ENCODE assay signal across 8 mouse cellular contexts in the genomic region with DNA sequence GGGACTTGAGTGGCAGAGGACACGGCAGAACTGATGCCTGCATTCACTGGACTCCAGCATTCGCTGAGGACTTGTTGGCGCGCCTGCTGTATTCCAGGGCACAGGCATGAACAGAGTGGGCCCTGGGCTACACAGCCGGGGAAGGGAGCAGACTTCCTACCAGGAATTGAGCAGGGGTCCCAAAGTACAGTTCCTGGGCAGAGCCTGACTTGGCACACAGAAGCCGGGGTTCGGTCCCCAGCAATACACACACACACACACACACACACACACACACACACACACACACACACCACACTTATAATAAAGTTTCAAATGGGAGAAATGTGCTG. TPM values are rescaled to one million over a fixed set of nuclear protein-coding genes. Genes with fewer than 3 reads are reported as not detected.
DNase-seq lines count a peak whose midpoint lies in the region; ATAC-seq and TF ChIP-seq lines count a peak whose summit lies in the region.

No protein-coding gene starts in this region.

- no peak for ATAC-seq in erythroblast, adult 5-6 weeks (replicated peaks; ENCODE audit: low FRiP score, poor library complexity, severe bottlenecking)
- no peak; the same call in 1 of the 2 replicates for ATAC-seq in limb, embryonic 14.5 days (ENCODE audit: low FRiP score, low read depth)
- no peak for ATAC-seq in stomach, embryonic 15.5 days (ENCODE audit: insufficient read depth, low FRiP score, low read depth)

- H3K4me3 ChIP-seq in erythroblast, embryonic 14.5 days (replicated peaks), result peak overlapping the region; percentile 67
- H3K4me3 ChIP-seq in spleen, adult 2 months (ENCODE audit: extremely low read depth, insufficient read depth, insufficient read length), result peak overlapping the region; percentile 60
- peak overlapping the region; percentile 63 for H3K4me3 ChIP-seq in limb, embryonic 14.5 days (replicated peaks; ENCODE audit: low read length)
- H3K4me3 ChIP-seq in stomach, embryonic 15.5 days (replicated peaks), result peak overlapping the region; percentile 59

- DNase-seq in spleen, adult 2 months (ENCODE audit: low read depth in 1 of 2, low spot score in 2 of 2), result no peak
- DNase-seq in spleen, postnatal 10 days (ENCODE audit: low spot score in 2 of 2), result no peak
- no peak for DNase-seq in limb, embryonic 14.5 days (ENCODE audit: low spot score)
- DNase-seq in layer of hippocampus, postnatal 25 days (ENCODE audit: extremely low spot score in 1 of 2, low spot score in 1 of 2), result no peak
- DNase-seq in gastrocnemius, postnatal 10 days, result no peak

- H3K4me2 ChIP-seq in limb, embryonic 14.5 days (replicated peaks; ENCODE audit: low read depth, low read length, severe bottlenecking), result peak overlapping the region; percentile 79
- H3K4me2 ChIP-seq in stomach, embryonic 15.5 days, result peak overlapping the region; percentile 78

- 0 out of 2 replicates have a peak overlapping the region, but pooled peaks have one; percentile 17 for H3K27ac ChIP-seq in spleen, adult 2 months (ENCODE audit: insufficient read depth, low read length)
- H3K27ac ChIP-seq in limb, embryonic 14.5 days (replicated peaks; ENCODE audit: low read depth, low read length), result peak overlapping the region; percentile 65; the same call in 1 of the 2 replicates
- peak overlapping the region; percentile 49; the same call in 1 of the 2 replicates for H3K27ac ChIP-seq in stomach, embryonic 15.5 days

- TF ChIP-seq CTCF in spleen, adult 2 months (IDR thresholded peaks at IDR 0.05; ENCODE audit: extremely low read depth, insufficient read depth, insufficient read length, insufficient replicate concordance), result no peak

- H3K9ac ChIP-seq in limb, embryonic 14.5 days (ENCODE audit: low read depth, low read length, severe bottlenecking), result peak overlapping the region; percentile 69
- peak overlapping the region; percentile 13; the same call in 1 of the 2 replicates for H3K9ac ChIP-seq in stomach, embryonic 15.5 days

- WGBS in spleen, adult 2 months, result 3% methylated on average over 7 of the region's 7 CpGs
- WGBS in limb, embryonic 14.5 days, result 0% methylated on average over 7 of the region's 7 CpGs
- WGBS in stomach, embryonic 15.5 days, result 2% methylated on average over 6 of the region's 7 CpGs

- H3K9me3 ChIP-seq in erythroblast, embryonic 14.5 days (ENCODE audit: control insufficient read depth, low read length), result no peaks in the 10 kb centered on the region
- H3K9me3 ChIP-seq in limb, embryonic 14.5 days (ENCODE audit: control insufficient read depth, low read length), result no peaks in the 10 kb centered on the region
- no peaks in the 10 kb centered on the region for H3K9me3 ChIP-seq in stomach, embryonic 15.5 days

- H3K27me3 ChIP-seq in erythroblast, embryonic 14.5 days (ENCODE audit: control insufficient read depth), result no peaks in the 10 kb centered on the region; the same call in 1 of the 2 replicates
- H3K27me3 ChIP-seq in spleen, adult 2 months (ENCODE audit: control insufficient read depth, insufficient read depth, low read length), result no peaks in the 10 kb centered on the region; the same call in 1 of the 2 replicates
- H3K27me3 ChIP-seq in limb, embryonic 14.5 days (ENCODE audit: control insufficient read depth, insufficient read depth, low read length), result no peaks in the 10 kb centered on the region
- no peaks in the 10 kb centered on the region for H3K27me3 ChIP-seq in stomach, embryonic 15.5 days (replicated peaks)

- peaks cover 7% of the 10 kb centered on the region for H3K36me3 ChIP-seq in erythroblast, embryonic 14.5 days (ENCODE audit: control insufficient read depth)
- no peaks in the 10 kb centered on the region for H3K36me3 ChIP-seq in spleen, adult 2 months (ENCODE audit: control insufficient read depth, insufficient read depth, low read length)
- no peaks in the 10 kb centered on the region for H3K36me3 ChIP-seq in limb, embryonic 14.5 days (ENCODE audit: control insufficient read depth, insufficient read depth, low read length)
- H3K36me3 ChIP-seq in stomach, embryonic 15.5 days, result no peaks in the 10 kb centered on the region

- TF ChIP-seq POLR2A in spleen, adult 2 months (IDR thresholded peaks at IDR 0.05; ENCODE audit: low read depth, low read length), result no peak
- no peak for TF ChIP-seq POLR2A in limb, embryonic 14.5 days (IDR thresholded peaks at IDR 0.05; ENCODE audit: borderline replicate concordance, extremely low read depth, insufficient read depth, insufficient read length)

- peaks cover 83% of the 10 kb centered on the region for H3K4me1 ChIP-seq in erythroblast, embryonic 14.5 days (ENCODE audit: control insufficient read depth)
- peaks cover 8% of the 10 kb centered on the region; the same call in 1 of the 2 replicates for H3K4me1 ChIP-seq in spleen, adult 2 months (ENCODE audit: control insufficient read depth, insufficient read depth, insufficient read length)
- peaks cover 9% of the 10 kb centered on the region; the same call in 1 of the 2 replicates for H3K4me1 ChIP-seq in limb, embryonic 14.5 days (ENCODE audit: control insufficient read depth, insufficient read depth, low read length)
- peaks cover 17% of the 10 kb centered on the region for H3K4me1 ChIP-seq in stomach, embryonic 15.5 days

RNA-seq across cellular contexts. Expression of a gene that starts 0.4 kb away (rescaled TPM):
- polyA plus RNA-seq in erythroblast, embryonic 14.5 days (2012), result 1.8 and 2.1 TPM in 2 replicates
- 4.2 and 4.4 TPM in 2 replicates for total RNA-seq in erythroblast, adult 5-6 weeks (2015; ENCODE audit: low replicate concordance)
- total RNA-seq in erythroblast, adult 5-6 weeks (2017; ENCODE audit: low replicate concordance), result 1.7 and 2.0 TPM in 2 replicates
- polyA plus RNA-seq in spleen, adult 2 months (2012; rRNA removed), result 18.9 and 22.1 TPM in 2 replicates
- polyA plus RNA-seq in limb, embryonic 14.5 days (2012; rRNA removed), result 37.8 and 58.5 TPM in 2 replicates
- polyA plus RNA-seq in limb, embryonic 14.5 days (2014; fragmentation: Nextera tagmentation; extraction: Ambion mirVana), result 26.3 and 31.1 TPM in 2 replicates
- 15.4 and 18.8 TPM in 2 replicates for polyA plus RNA-seq in stomach, embryonic 15.5 days (2015; fragmentation: Nextera tagmentation; extraction: Ambion mirVana)
- 100 to 1,000 TPM; 166 to 172 TPM for total RNA-seq in layer of hippocampus, postnatal 25 days (2021)
- 10 to 100 TPM in 1 of 2 experiments, 1 to 10 TPM in 1; 8.9 to 12.0 TPM for total RNA-seq in gastrocnemius, postnatal 10 days (2021)

RNA-seq across cellular contexts. Expression of a gene that starts 37.0 kb away (rescaled TPM):
- 0.92 and 1.0 TPM in 2 replicates for polyA plus RNA-seq in erythroblast, embryonic 14.5 days (2012)
- total RNA-seq in erythroblast, adult 5-6 weeks (2015; ENCODE audit: low replicate concordance), result 0.38 and 1.7 TPM in 2 replicates
- total RNA-seq in erythroblast, adult 5-6 weeks (2017; ENCODE audit: low replicate concordance), result 1.8 and 2.8 TPM in 2 replicates
- 21.8 and 30.9 TPM in 2 replicates for polyA plus RNA-seq in spleen, adult 2 months (2012; rRNA removed)
- polyA plus RNA-seq in limb, embryonic 14.5 days (2012; rRNA removed), result 48.7 and 72.6 TPM in 2 replicates
- 24.2 and 28.6 TPM in 2 replicates for polyA plus RNA-seq in limb, embryonic 14.5 days (2014; fragmentation: Nextera tagmentation; extraction: Ambion mirVana)
- polyA plus RNA-seq in stomach, embryonic 15.5 days (2015; fragmentation: Nextera tagmentation; extraction: Ambion mirVana), result 20.5 and 20.7 TPM in 2 replicates
- total RNA-seq in layer of hippocampus, postnatal 25 days (2021), result 10 to 100 TPM; 54.1 to 60.7 TPM
- total RNA-seq in gastrocnemius, postnatal 10 days (2021), result 1 to 10 TPM; 6.3 to 7.4 TPM

RNA-seq across cellular contexts. Expression of a gene that starts 47.3 kb away (rescaled TPM):
- polyA plus RNA-seq in erythroblast, embryonic 14.5 days (2012), result not detected in 2 replicates
- total RNA-seq in erythroblast, adult 5-6 weeks (2015; ENCODE audit: low replicate concordance), result not detected in 2 replicates
- total RNA-seq in erythroblast, adult 5-6 weeks (2017; ENCODE audit: low replicate concordance), result not detected in 2 replicates
- polyA plus RNA-seq in spleen, adult 2 months (2012; rRNA removed), result 0.14 TPM in 1 of 2 replicates, not detected in the other
- polyA plus RNA-seq in limb, embryonic 14.5 days (2012; rRNA removed), result 13.1 and 17.7 TPM in 2 replicates
- 15.7 and 17.5 TPM in 2 replicates for polyA plus RNA-seq in limb, embryonic 14.5 days (2014; fragmentation: Nextera tagmentation; extraction: Ambion mirVana)
- 3.0 and 3.5 TPM in 2 replicates for polyA plus RNA-seq in stomach, embryonic 15.5 days (2015; fragmentation: Nextera tagmentation; extraction: Ambion mirVana)
- total RNA-seq in layer of hippocampus, postnatal 25 days (2021), result 100 to 1,000 TPM; 318 to 351 TPM
- under 1 TPM; 0.18 to 0.26 TPM for total RNA-seq in gastrocnemius, postnatal 10 days (2021)

RNA-seq across cellular contexts. Expression of a gene that starts 53.1 kb away (rescaled TPM):
- 0.63 and 1.7 TPM in 2 replicates for polyA plus RNA-seq in erythroblast, embryonic 14.5 days (2012)
- total RNA-seq in erythroblast, adult 5-6 weeks (2015; ENCODE audit: low replicate concordance), result 3.7 TPM in 1 of 2 replicates, not detected in the other
- total RNA-seq in erythroblast, adult 5-6 weeks (2017; ENCODE audit: low replicate concordance), result 2.5 TPM in 1 of 2 replicates, not detected in the other
- polyA plus RNA-seq in spleen, adult 2 months (2012; rRNA removed), result 3.4 and 5.4 TPM in 2 replicates
- polyA plus RNA-seq in limb, embryonic 14.5 days (2012; rRNA removed), result 98.9 and 127 TPM in 2 replicates
- 91.5 and 103 TPM in 2 replicates for polyA plus RNA-seq in limb, embryonic 14.5 days (2014; fragmentation: Nextera tagmentation; extraction: Ambion mirVana)
- 2.9 and 4.1 TPM in 2 replicates for polyA plus RNA-seq in stomach, embryonic 15.5 days (2015; fragmentation: Nextera tagmentation; extraction: Ambion mirVana)
- total RNA-seq in layer of hippocampus, postnatal 25 days (2021), result 10 to 100 TPM; 45.2 to 49.5 TPM
- total RNA-seq in gastrocnemius, postnatal 10 days (2021), result 1 to 10 TPM; 2.8 to 3.4 TPM

Comparison
In these comparisons a context has a peak if more than half of its experiments do, and no peak if none do; other contexts are left out.
1. RNA of a gene that starts 37.0 kb away (polyA plus RNA-seq): 24.2 to 72.6 TPM in limb, embryonic 14.5 days, 21.8 to 30.9 TPM in spleen, adult 2 months and 20.5 to 20.7 TPM in stomach, embryonic 15.5 days; 0.92 to 1.0 TPM in erythroblast, embryonic 14.5 days; every median in the first group is over 10 times any median in the second.
2. Peak in every context shown above with its lines, with median percentiles within 50 percentile points of each other: H3K4me3 ChIP-seq and H3K27ac ChIP-seq.